Mouse (Mus musculus) kidney, postnatal 14 days (tissue): ENCODE results near the gene Ager.

Experiments used
- DNase-seq: peaks from one replicate; pipeline ENCODE4 v3.0.0; 2022; ENCODE audit warnings: mixed read lengths

Ager gene

GRCm38 (mm10) chr17:34605609-34606008 is 7.9 kb downstream of the Ager start:
- DNase-seq = peak; percentile 98

GRCm38 (mm10) chr17:34606186-34607039 is 8.8 kb downstream of the Ager start:
- DNase-seq = no peak

- peak; percentile 52 for DNase-seq
These were observed 10.3 kb downstream of the Ager start for GRCm38 (mm10) chr17:34607997-34608396.

- no peak for DNase-seq
These were observed 13.4 kb downstream of the Ager start for GRCm38 (mm10) chr17:34611050-34611449.

GRCm38 (mm10) chr17:34613054-34613645 is 15.5 kb downstream of the Ager start:
- DNase-seq = no peak

GRCm38 (mm10) chr17:34613830-34614229 is 16.2 kb downstream of the Ager start:
- no peak for DNase-seq

- no peak for DNase-seq
These were observed 18.2 kb downstream of the Ager start, which contains the start of gene Egfl8 for GRCm38 (mm10) chr17:34615871-34616270. TSS of gene Egfl8 (minus strand) at chr17:34615971.

GRCm38 (mm10) chr17:34618999-34619398 is 21.3 kb downstream of the Ager start:
- peak; percentile 81 for DNase-seq

- DNase-seq = no peak
These were observed 23.3 kb downstream of the Ager start for GRCm38 (mm10) chr17:34621006-34621405.

GRCm38 (mm10) chr17:34623161-34623560 is 25.5 kb downstream of the Ager start:
- DNase-seq = no peak

- no peak for DNase-seq
These were observed 27.3 kb downstream of the Ager start for GRCm38 (mm10) chr17:34624981-34625380.

GRCm38 (mm10) chr17:34626062-34626772 is 28.6 kb downstream of the Ager start:
- DNase-seq = no peak

- DNase-seq = peak; percentile 58
These were observed 29.1 kb downstream of the Ager start for GRCm38 (mm10) chr17:34626773-34627092.

- peak; percentile 95 for DNase-seq
These were observed 29.7 kb downstream of the Ager start for GRCm38 (mm10) chr17:34627093-34627942.

- DNase-seq = peak; percentile 71
These were observed 30.4 kb downstream of the Ager start, which contains the start of gene Ppt2 for GRCm38 (mm10) chr17:34627943-34628643. TSS of gene Ppt2 (minus strand) at chr17:34628510.

GRCm38 (mm10) chr17:34628644-34628967 is 30.9 kb downstream of the Ager start:
- no peak for DNase-seq

GRCm38 (mm10) chr17:34629221-34629751 is 31.6 kb downstream of the Ager start, which contains the start of gene Prrt1:
TSS of gene Prrt1 (plus strand) at chr17:34629533.
- no peak for DNase-seq

- DNase-seq = no peak
These were observed 32.3 kb downstream of the Ager start for GRCm38 (mm10) chr17:34629796-34630603.

GRCm38 (mm10) chr17:34630761-34631301 is 33.2 kb downstream of the Ager start:
- DNase-seq = no peak

- DNase-seq = no peak
These were observed 34.0 kb downstream of the Ager start for GRCm38 (mm10) chr17:34631647-34632046.
